ENCODE assay signal across 8 mouse cellular contexts in genomic region chr17:7945117-7946052, GRCm38 (mm10). TPM values are rescaled to one million over a fixed set of nuclear protein-coding genes. Genes with fewer than 3 reads are reported as not detected.
A peak's percentile ranks its signal among the peaks of the same experiment; 100 is the strongest.
DNase-seq lines count a peak whose midpoint lies in the region; ATAC-seq lines count a peak whose summit lies in the region.
"Not testable (repeated sequence)": the region's sequence is repeated elsewhere in the genome, so short reads cannot be mapped to it uniquely, and the experiment has no call there.

Rsph3a (plus strand) TSS chr17:7945614.

- peak within 1 kb of the TSS; percentile 55 for H3K4me3 ChIP-seq in hindbrain, embryonic 12.5 days

- peak within 1 kb of the TSS; percentile 74 for H3K9ac ChIP-seq in hindbrain, embryonic 12.5 days

- ATAC-seq in hindbrain, embryonic 12.5 days (ENCODE audit: low FRiP score): peak; percentile 99

- peak within 1 kb of the TSS; percentile 88 for H3K27ac ChIP-seq in hindbrain, embryonic 12.5 days

- peak; percentile 94 for DNase-seq in NIH3T3 (ENCODE audit: low read depth)
- DNase-seq in cerebellum, postnatal 14 days: peak; percentile 90
- DNase-seq in frontal cortex, postnatal 14 days (ENCODE audit: low spot score in 2 of 2): peak; percentile 73 to 77
- DNase-seq in layer of hippocampus, postnatal 14 days (ENCODE audit: low spot score in 2 of 2): peak; percentile 75 to 85
- DNase-seq in lung, postnatal 10 days: peak; percentile 93
- peak; percentile 75 for DNase-seq in ovary, postnatal 14 days (ENCODE audit: low spot score)
- DNase-seq in thymus, postnatal 10 days (ENCODE audit: low spot score in 2 of 2): peak; percentile 52 to 64

- H3K4me2 ChIP-seq in hindbrain, embryonic 12.5 days (replicated peaks): peak within 1 kb of the TSS; percentile 57

- H3K27me3 ChIP-seq in hindbrain, embryonic 12.5 days: not testable (repeated sequence)

- H3K4me1 ChIP-seq in hindbrain, embryonic 12.5 days: not testable (repeated sequence)

- not testable (repeated sequence) for H3K36me3 ChIP-seq in hindbrain, embryonic 12.5 days

- not testable (repeated sequence) for H3K9me3 ChIP-seq in hindbrain, embryonic 12.5 days (replicated peaks)

- 4% methylated on average over 53 of the region's 58 CpGs for WGBS in hindbrain, embryonic 12.5 days

RNA-seq across cellular contexts. Expression of gene Rsph3a, which starts in this region (rescaled TPM):
- 63.8 and 77.0 TPM in 2 replicates for polyA plus RNA-seq in hindbrain, embryonic 12.5 days (2016; fragmentation: Nextera tagmentation; extraction: Ambion mirVana)
- 10 to 100 TPM; 37.3 to 41.0 TPM for total RNA-seq in layer of hippocampus, postnatal 14 days (2021)

Comparison
In these comparisons a context has a peak if more than half of its experiments do, and no peak if none do; other contexts are left out.
1. Peak in every context shown above with its lines: DNase-seq, ATAC-seq, H3K4me3 ChIP-seq and H3K27ac ChIP-seq.